In the genomic region with DNA sequence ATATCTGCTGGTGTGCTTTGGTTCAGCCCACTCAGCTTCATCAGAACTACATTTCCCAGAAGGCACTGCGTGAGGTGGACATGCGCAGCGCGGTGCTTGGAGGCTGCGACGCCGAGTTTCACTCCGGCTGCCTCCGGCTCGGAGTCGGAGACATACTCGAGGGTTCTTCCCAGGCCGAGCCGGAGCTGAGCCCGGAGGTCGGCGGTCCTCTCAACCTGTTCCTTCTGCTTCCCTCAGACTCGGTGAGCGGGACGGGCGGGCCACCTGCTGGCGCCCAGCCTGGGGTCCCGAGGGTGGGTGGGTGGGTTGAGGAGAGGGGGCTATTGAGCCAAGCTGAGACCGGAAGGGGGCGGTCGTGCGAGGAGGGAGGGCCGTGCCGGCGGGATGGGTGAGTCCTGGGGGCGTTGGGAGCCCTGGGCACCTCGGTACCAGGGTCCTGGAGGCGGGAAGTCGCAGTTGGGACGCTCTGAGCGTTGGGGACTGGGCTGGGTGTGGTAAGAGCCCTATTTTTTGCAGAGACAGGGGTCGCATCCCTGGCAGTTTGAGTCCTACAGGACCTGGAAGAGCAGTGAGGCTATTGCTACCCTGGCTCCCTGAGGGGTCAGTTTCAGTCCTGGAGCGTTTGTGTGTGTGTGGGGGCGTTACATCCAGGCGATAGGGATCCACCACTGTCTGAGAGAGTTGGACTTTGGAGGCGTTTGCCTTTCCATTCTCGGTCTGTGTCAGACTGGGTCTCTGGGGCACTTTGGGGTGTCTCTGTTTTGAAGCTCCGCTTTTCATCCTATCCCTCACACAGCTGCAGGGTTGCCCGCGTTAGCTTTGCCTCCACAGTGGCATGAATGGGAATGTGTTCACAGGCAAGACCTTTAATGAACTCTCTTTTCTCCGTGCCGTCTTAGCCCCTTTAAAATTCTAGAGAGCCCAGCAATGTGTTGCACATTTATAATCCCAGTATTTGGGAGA, we compare ENCODE assay signal across 7 mouse cellular contexts. TPM values are rescaled to one million over a fixed set of nuclear protein-coding genes. Genes with fewer than 3 reads are reported as not detected.
DNase-seq lines count a peak whose midpoint lies in the region; ATAC-seq lines count a peak whose summit lies in the region.

A gene (plus strand): TSS at position 76 of the 963 bp plus-strand sequence.

- no peaks in the 10 kb centered on the region for H3K9me3 ChIP-seq in intestine, embryonic 16.5 days (ENCODE audit: control insufficient read depth, low read length)
- no peaks in the 10 kb centered on the region for H3K9me3 ChIP-seq in midbrain, embryonic 11.5 days (ENCODE audit: control insufficient read depth, low read length)

- under 1% methylated on average over 47 of the region's 47 CpGs for WGBS in intestine, embryonic 16.5 days
- whole genome bisulfite sequencing in midbrain, embryonic 11.5 days = 1% methylated on average over 47 of the region's 47 CpGs

- H3K9ac ChIP-seq in intestine, embryonic 16.5 days (ENCODE audit: low read depth, low read length) = peak within 1 kb of the TSS; percentile 89
- H3K9ac ChIP-seq in midbrain, embryonic 11.5 days (ENCODE audit: low read length) = peak within 1 kb of the TSS; percentile 81

- DNase-seq in adrenal gland, adult 2 months = peak; percentile 92
- peak; percentile 81 for DNase-seq in embryo, embryonic 11.5 days (ENCODE audit: low read depth, low spot score)
- DNase-seq in gastrocnemius, postnatal 4 days (ENCODE audit: low spot score in 2 of 2) = peak; percentile 79 to 89
- peak; percentile 87 for DNase-seq in left cerebral cortex, postnatal 36 days (ENCODE audit: low spot score in 2 of 2)
- peak; percentile 98 for DNase-seq in midbrain, embryonic 11.5 days (ENCODE audit: low spot score, missing footprints)
- DNase-seq in skeletal muscle tissue, adult 2 months (ENCODE audit: low read depth, low spot score) = peak; percentile 85

- H3K27ac ChIP-seq in intestine, embryonic 16.5 days (ENCODE audit: low read length) = peak within 1 kb of the TSS; percentile 85
- H3K27ac ChIP-seq in midbrain, embryonic 11.5 days (ENCODE audit: low read depth, low read length) = peak within 1 kb of the TSS; percentile 54; the same call in 1 of the 2 replicates

- peak within 1 kb of the TSS; percentile 92 for H3K4me3 ChIP-seq in intestine, embryonic 16.5 days (ENCODE audit: low read length)
- H3K4me3 ChIP-seq in midbrain, embryonic 11.5 days (ENCODE audit: low read depth, low read length) = peak within 1 kb of the TSS; percentile 73

- ATAC-seq in intestine, embryonic 16.5 days = peak; percentile 96
- ATAC-seq in midbrain, embryonic 11.5 days (ENCODE audit: low FRiP score) = peak; percentile 94

- no peaks in the 10 kb centered on the region for H3K27me3 ChIP-seq in intestine, embryonic 16.5 days (replicated peaks; ENCODE audit: control insufficient read depth, insufficient read depth, low read length)
- H3K27me3 ChIP-seq in midbrain, embryonic 11.5 days (ENCODE audit: control insufficient read depth, insufficient read depth, low read length) = no peaks in the 10 kb centered on the region

- peak within 1 kb of the TSS; percentile 91 for H3K4me2 ChIP-seq in intestine, embryonic 16.5 days (ENCODE audit: low read depth, low read length)
- H3K4me2 ChIP-seq in midbrain, embryonic 11.5 days = peak within 1 kb of the TSS; percentile 77

- 0 out of 2 replicates have a peak, but pooled peaks cover 5% of the 10 kb centered on the region for H3K36me3 ChIP-seq in intestine, embryonic 16.5 days (ENCODE audit: control insufficient read depth, insufficient read depth, low read length)
- peaks cover 8% of the 10 kb centered on the region; the same call in 1 of the 2 replicates for H3K36me3 ChIP-seq in midbrain, embryonic 11.5 days (ENCODE audit: control insufficient read depth, insufficient read depth, low read length)

- H3K4me1 ChIP-seq in intestine, embryonic 16.5 days (ENCODE audit: control insufficient read depth, insufficient read depth, low read length) = peaks cover 6% of the 10 kb centered on the region
- H3K4me1 ChIP-seq in midbrain, embryonic 11.5 days (ENCODE audit: control insufficient read depth, insufficient read depth, low read length) = peaks cover 6% of the 10 kb centered on the region

- intact Hi-C loops in left cerebral cortex, postnatal 36 days (cut with DNase I) = no loop called here

RNA-seq across cellular contexts. Expression of the gene that starts here (rescaled TPM):
- 10 to 100 TPM; 13.6 to 19.0 TPM for total RNA-seq in adrenal gland, adult 2 months (2021)
- 30.1 and 34.3 TPM in 2 replicates for polyA plus RNA-seq in adrenal gland, adult 2 months (2012; rRNA removed)
- total RNA-seq in gastrocnemius, postnatal 4 days (2021) = 10 to 100 TPM; 12.9 to 14.4 TPM
- polyA plus RNA-seq in intestine, embryonic 16.5 days (2015; fragmentation: Nextera tagmentation; extraction: Ambion mirVana) = 20.6 and 21.6 TPM in 2 replicates
- total RNA-seq in left cerebral cortex, postnatal 36 days (2021) = 1 to 10 TPM; 7.7 to 8.4 TPM
- polyA plus RNA-seq in midbrain, embryonic 11.5 days (2014; fragmentation: Nextera tagmentation; extraction: Ambion mirVana) = 23.2 and 29.6 TPM in 2 replicates

Comparison
In these comparisons a context has a peak if more than half of its experiments do, and no peak if none do; other contexts are left out.
1. Peak in every context shown above with its lines: DNase-seq, ATAC-seq, H3K4me3 ChIP-seq and H3K27ac ChIP-seq.